Mouse (Mus musculus): ENCODE measurements at regions not wholly inside any gene's neighbourhood (a gene's known extent, or its start where the extent isn't known, plus 50 kb on each side); places are given as distances from the start of the nearest gene placed in this dataset.

- no peak for TF ChIP-seq CTCF (IDR thresholded peaks at IDR 0.05)
- intact Hi-C loops (cut with DNase I), result loop anchor here (5.0 kb wide), 4 partner anchors 139 to 306 kb away; no protein-coding TSS in a partner anchor
- DNase-seq (ENCODE audit: extremely low spot score in 1 of 2, low spot score in 2 of 2), result no peak
- Histone ChIP-seq H3K4me3 (no peak overlapping the region), H3K27ac (peak overlapping the region; percentile 86)
These were observed 129.5 kb downstream of the Gm10260 start for GRCm38 (mm10) chr13:97630921-97631320.

GRCm38 (mm10) chr13:97628608-97629007 lies 131.8 kb downstream of the Gm10260 start:
- Histone ChIP-seq H3K27ac (peak overlapping the region; percentile 81), H3K4me3 (no peak overlapping the region)
- no peak for TF ChIP-seq CTCF (IDR thresholded peaks at IDR 0.05)
- no peak for DNase-seq (ENCODE audit: extremely low spot score in 1 of 2, low spot score in 2 of 2)
- intact Hi-C loops (cut with DNase I), result no loop called here

GRCm38 (mm10) chr13:97627247-97627646 lies 133.2 kb downstream of the Gm10260 start:
- intact Hi-C loops (cut with DNase I), result no loop called here
- Histone ChIP-seq H3K4me3 (no peak overlapping the region), H3K27ac (peak overlapping the region; percentile 76)
- TF ChIP-seq CTCF (IDR thresholded peaks at IDR 0.05), result no peak
- peak in 1 of 2 experiments; percentile 43 for DNase-seq (ENCODE audit: extremely low spot score in 1 of 2, low spot score in 2 of 2)

GRCm38 (mm10) chr13:97626786-97627185 lies 133.6 kb downstream of the Gm10260 start:
- intact Hi-C loops (cut with DNase I), result no loop called here
- H3K27ac ChIP-seq, result peak overlapping the region; percentile 76
- no peak overlapping the region for H3K4me3 ChIP-seq
- TF ChIP-seq CTCF (IDR thresholded peaks at IDR 0.05), result no peak
- DNase-seq (ENCODE audit: extremely low spot score in 1 of 2, low spot score in 2 of 2), result no peak

- no peak for DNase-seq (ENCODE audit: extremely low spot score in 1 of 2, low spot score in 2 of 2)
- Histone ChIP-seq H3K27ac (no peak overlapping the region; the same call in 1 of the 2 replicates), H3K4me3 (no peak overlapping the region)
- intact Hi-C loops (cut with DNase I), result no loop called here
- TF ChIP-seq CTCF (IDR thresholded peaks at IDR 0.05), result no peak
These were observed 134.3 kb downstream of the Gm10260 start for GRCm38 (mm10) chr13:97626116-97626515.

- TF ChIP-seq CTCF (IDR thresholded peaks at IDR 0.05), result no peak
- no peak overlapping the region for H3K27ac ChIP-seq
- no peak overlapping the region for H3K4me3 ChIP-seq
- intact Hi-C loops (cut with DNase I), result no loop called here
- no peak for DNase-seq (ENCODE audit: extremely low spot score in 1 of 2, low spot score in 2 of 2)
These were observed 135.0 kb downstream of the Gm10260 start for GRCm38 (mm10) chr13:97625391-97625790.

- no peak overlapping the region for H3K4me3 ChIP-seq
- no peak for TF ChIP-seq CTCF (IDR thresholded peaks at IDR 0.05)
- intact Hi-C loops (cut with DNase I), result no loop called here
- H3K27ac ChIP-seq, result no peak overlapping the region
- no peak for DNase-seq (ENCODE audit: extremely low spot score in 1 of 2, low spot score in 2 of 2)
These were observed 142.2 kb downstream of the Gm10260 start for GRCm38 (mm10) chr13:97618190-97618586.

- no peak for TF ChIP-seq CTCF (IDR thresholded peaks at IDR 0.05)
- no peak overlapping the region for H3K4me3 ChIP-seq
- H3K27ac ChIP-seq, result no peak overlapping the region
- intact Hi-C loops (cut with DNase I), result no loop called here
- no peak for DNase-seq (ENCODE audit: extremely low spot score in 1 of 2, low spot score in 2 of 2)
These were observed 142.8 kb downstream of the Gm10260 start for GRCm38 (mm10) chr13:97617511-97618189.

- no peak for TF ChIP-seq CTCF (IDR thresholded peaks at IDR 0.05)
- no peak for DNase-seq (ENCODE audit: extremely low spot score in 1 of 2, low spot score in 2 of 2)
- no peak overlapping the region for H3K4me3 ChIP-seq
- intact Hi-C loops (cut with DNase I), result no loop called here
- no peak overlapping the region for H3K27ac ChIP-seq
These were observed 143.5 kb downstream of the Gm10260 start for GRCm38 (mm10) chr13:97616919-97617318.

- peak; percentile 33 to 47 for DNase-seq (ENCODE audit: extremely low spot score in 1 of 2, low spot score in 2 of 2)
- Histone ChIP-seq H3K27ac (peak overlapping the region; percentile 69), H3K4me3 (no peak overlapping the region)
- intact Hi-C loops (cut with DNase I), result loop anchor here (2.0 kb wide), 1 partner anchor 46 kb away; no protein-coding TSS in a partner anchor
- peak; percentile 55 for TF ChIP-seq CTCF (IDR thresholded peaks at IDR 0.05)
These were observed 153.2 kb downstream of the Gm10260 start for GRCm38 (mm10) chr13:97607221-97607723.

- Histone ChIP-seq H3K4me3 (no peak overlapping the region), H3K27ac (no peak overlapping the region)
- intact Hi-C loops (cut with DNase I), result no loop called here
- TF ChIP-seq CTCF (IDR thresholded peaks at IDR 0.05), result no peak
- no peak for DNase-seq (ENCODE audit: extremely low spot score in 1 of 2, low spot score in 2 of 2)
These were observed 156.0 kb downstream of the Gm10260 start for GRCm38 (mm10) chr13:97604451-97604850.

GRCm38 (mm10) chr13:97601135-97601730 lies 159.2 kb downstream of the Gm10260 start:
- no peak overlapping the region for H3K4me3 ChIP-seq
- no peak overlapping the region for H3K27ac ChIP-seq
- intact Hi-C loops (cut with DNase I), result no loop called here
- DNase-seq (ENCODE audit: extremely low spot score in 1 of 2, low spot score in 2 of 2), result no peak
- no peak for TF ChIP-seq CTCF (IDR thresholded peaks at IDR 0.05)

All from left cerebral cortex, adult 2 months (tissue).